Mouse (Mus musculus) stomach, postnatal 0 days (tissue): Measurements from ENCODE around the gene Dlg4.

Experiments
- CTCF ChIP-seq: IDR thresholded peaks from 2 replicates; pipeline ENCODE4 v1.5.1; 2016; ENCODE audit warnings: antibody characterized with exemption, low read depth, mild to moderate bottlenecking, moderate library complexity
- EP300 ChIP-seq: optimal IDR thresholded peaks from 2 replicates; pipeline ENCODE3; 2016; ENCODE audit warnings: antibody characterized with exemption

DNA sequence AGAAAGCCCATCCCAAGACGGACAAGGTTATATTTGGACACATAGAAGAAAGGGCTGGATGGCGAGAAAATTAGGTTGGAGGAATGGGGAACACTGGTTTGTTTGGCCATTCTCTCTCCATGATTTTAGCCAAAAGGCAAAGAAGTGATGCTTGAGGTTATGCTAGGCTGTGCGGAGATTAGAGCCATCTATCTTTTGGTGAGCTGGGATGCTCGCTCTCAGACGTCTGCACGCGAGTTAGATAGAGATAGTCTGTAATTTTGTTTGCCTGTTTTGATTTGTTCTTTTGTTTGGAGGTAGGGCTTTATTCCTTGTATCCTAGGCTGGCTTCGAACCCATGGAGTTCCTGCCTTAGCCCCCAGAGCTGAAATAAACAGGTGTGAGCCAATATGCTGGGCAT is 15.6 kb upstream of the Dlg4 start:
- TF ChIP-seq CTCF (no peak), EP300 (no peak)
